Mouse (Mus musculus) embryonic facial prominence, embryonic 13.5 days (tissue): ENCODE measurements around the gene Clic6. TPM values are rescaled to one million over a fixed set of nuclear protein-coding genes. Genes with fewer than 3 reads are reported as not detected.

Source experiments
- ATAC-seq: fragments of 200-750 bp; cut with Nextera tagmentation; 2 replicates; pipeline ENCODE4 v1.8.0; 2017; ENCODE audit warnings: low read depth; ENCODE audit not compliant: insufficient number of reproducible peaks, insufficient read depth, low FRiP score, low TSS enrichment
- H3K27ac ChIP-seq: fragments of 300-500 bp; sonication (generic); 2 replicates; pipeline ENCODE4 v1.5.1; 2015; ENCODE audit warnings: moderate library complexity, mild to moderate bottlenecking, inconsistent platforms
- H3K27me3 ChIP-seq: fragments of 300-500 bp; sonication (generic); 2 replicates; pipeline ENCODE4 v1.6.1; 2015; ENCODE audit warnings: mild to moderate bottlenecking, inconsistent platforms
- H3K36me3 ChIP-seq: fragments of 300-500 bp; sonication (generic); 2 replicates; pipeline ENCODE4 v1.6.1; 2015; ENCODE audit warnings: mild to moderate bottlenecking, inconsistent platforms
- H3K4me1 ChIP-seq: fragments of 300-500 bp; sonication (generic); 2 replicates; pipeline ENCODE4 v1.6.1; 2015; ENCODE audit warnings: inconsistent platforms
- H3K4me2 ChIP-seq: fragments of 300-500 bp; sonication (generic); 2 replicates; pipeline ENCODE4 v1.6.1; 2015; ENCODE audit warnings: moderate library complexity, mild to moderate bottlenecking, inconsistent platforms
- H3K4me3 ChIP-seq: fragments of 300-500 bp; sonication (generic); 2 replicates; pipeline ENCODE4 v1.5.1; 2015; ENCODE audit warnings: mild to moderate bottlenecking, inconsistent platforms
- H3K9ac ChIP-seq: fragments of 300-500 bp; sonication (generic); 2 replicates; pipeline ENCODE4 v1.6.1; 2015; ENCODE audit warnings: mild to moderate bottlenecking, inconsistent platforms
- H3K9me3 ChIP-seq: fragments of 300-500 bp; sonication (generic); 2 replicates; pipeline ENCODE4 v1.6.1; 2016; ENCODE audit warnings: inconsistent platforms
- WGBS: fragments of 180-500 bp; shearing (Covaris S2); methylation state at CpG from one replicate; pipeline ENCODE4 v1.1.7; 2015; ENCODE audit warnings: mixed read lengths; 5-methylcytosine and 5-hydroxymethylcytosine counted together
- polyA plus RNA-seq: library from polyadenylated mRNA; unstranded; fragments of >200 nt; fragmentation: Nextera tagmentation; extraction: Ambion mirVana; gene quantifications from 2 replicates; pipeline ENCODE4 v1.2.1, GENCODE M21; 2015

The Clic6 gene
- polyA plus RNA-seq, 1 experiment from 2014 or later: 3.0 TPM

DNA sequence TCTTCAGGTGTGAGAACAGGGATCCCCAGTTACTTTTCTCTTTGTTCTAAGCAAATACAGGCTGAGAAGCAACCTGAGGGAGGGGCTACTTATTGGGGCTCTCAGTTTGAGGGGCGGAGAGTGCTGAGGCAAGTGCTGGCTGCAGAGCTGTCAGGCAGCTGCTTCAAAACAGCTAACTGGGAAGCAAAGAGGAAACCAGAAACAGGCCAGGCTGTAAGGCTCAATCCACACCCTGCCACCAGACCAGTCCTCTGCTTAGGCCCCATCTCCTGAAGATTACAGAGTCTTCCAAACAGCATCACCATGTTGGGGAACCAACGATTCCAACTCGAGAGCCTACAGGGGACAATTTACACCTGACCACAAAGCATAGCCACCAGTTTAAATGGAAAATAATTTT lies 12.6 kb upstream of the Clic6 start:
- WGBS: 76% methylated on average over 3 of the region's 3 CpGs
- no peaks in the 10 kb centered on the region for H3K9me3 ChIP-seq
- peaks cover 4% of the 10 kb centered on the region; the same call in 1 of the 2 replicates for H3K27me3 ChIP-seq
- no peak overlapping the region for H3K27ac ChIP-seq
- H3K9ac ChIP-seq: no peak overlapping the region
- H3K4me1 ChIP-seq: peaks cover 2% of the 10 kb centered on the region; the same call in 1 of the 2 replicates
- no peak overlapping the region for H3K4me3 ChIP-seq
- ATAC-seq: no peak
- H3K4me2 ChIP-seq: no peak overlapping the region
- no peaks in the 10 kb centered on the region for H3K36me3 ChIP-seq

- no peak overlapping the region for H3K9ac ChIP-seq
- H3K4me1 ChIP-seq: peaks cover 7% of the 10 kb centered on the region
- no peak overlapping the region for H3K4me2 ChIP-seq
- H3K36me3 ChIP-seq: no peaks in the 10 kb centered on the region
- no peaks in the 10 kb centered on the region for H3K9me3 ChIP-seq
- H3K27ac ChIP-seq: no peak overlapping the region
- WGBS: 56% methylated on average over 25 of the region's 25 CpGs
- H3K27me3 ChIP-seq: peaks cover 21% of the 10 kb centered on the region
- ATAC-seq: no peak
- H3K4me3 ChIP-seq: no peak overlapping the region
Measured at GRCm38 (mm10) chr16:92475093-92475860, 10.3 kb upstream of the Clic6 start.

DNA sequence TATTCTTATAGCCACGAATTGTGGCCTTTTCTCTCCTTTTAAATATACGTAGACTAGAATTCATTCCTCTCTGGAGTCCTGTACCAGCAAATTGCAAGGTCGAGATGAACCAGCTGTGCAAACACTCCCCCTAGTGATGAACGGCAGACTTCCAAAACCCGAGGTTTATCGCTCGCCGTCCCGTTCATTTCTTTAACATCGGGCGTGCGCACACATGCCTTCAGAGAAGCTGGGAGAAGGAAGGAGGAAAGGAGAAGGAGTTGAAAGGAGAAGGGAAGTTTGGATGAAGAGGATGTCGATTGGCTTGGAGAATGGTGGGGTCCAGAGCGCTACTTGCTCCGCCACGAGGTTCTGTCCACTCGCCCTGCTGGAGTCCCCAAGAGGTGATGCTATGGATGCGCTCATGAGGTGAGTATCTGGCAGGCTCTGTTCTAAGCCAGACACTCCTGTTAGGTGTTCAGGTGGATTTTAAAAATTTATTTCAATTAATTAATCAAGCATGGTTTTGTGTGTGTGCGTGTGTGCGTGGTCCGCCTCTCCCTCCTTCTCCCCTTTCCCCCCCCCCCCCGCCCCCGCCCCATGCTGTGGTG lies 6.9 kb upstream of the Clic6 start:
- ATAC-seq: no peak
- H3K4me3 ChIP-seq: peak overlapping the region; percentile 26
- H3K27me3 ChIP-seq: peaks cover 30% of the 10 kb centered on the region
- no peak overlapping the region for H3K27ac ChIP-seq
- H3K9ac ChIP-seq: peak overlapping the region; percentile 27; the same call in 1 of the 2 replicates
- WGBS: 15% methylated on average over 21 of the region's 23 CpGs
- H3K36me3 ChIP-seq: no peaks in the 10 kb centered on the region
- no peaks in the 10 kb centered on the region for H3K9me3 ChIP-seq
- peaks cover 7% of the 10 kb centered on the region for H3K4me1 ChIP-seq
- H3K4me2 ChIP-seq: peak overlapping the region; percentile 58

DNA sequence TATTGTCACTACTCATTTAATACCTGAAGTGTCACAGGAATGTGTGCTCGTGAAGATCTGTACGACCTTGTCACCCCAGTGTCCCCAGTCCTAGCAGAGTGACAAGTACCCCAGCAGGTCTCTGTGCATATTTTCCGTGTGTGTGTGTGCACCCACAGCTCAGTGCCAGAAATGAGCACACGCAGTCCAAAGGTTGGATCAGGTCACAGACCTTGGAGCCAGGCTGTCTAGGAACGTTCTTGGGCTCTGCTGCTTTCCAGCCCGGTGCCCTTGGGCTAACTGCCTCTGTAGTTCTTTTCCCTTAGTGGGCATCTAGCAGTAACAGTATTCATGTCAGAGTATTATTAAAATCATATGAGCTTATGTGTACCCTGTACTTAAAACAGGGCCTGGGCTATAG lies 1.6 kb downstream of the Clic6 start:
- WGBS: 76% methylated on average over 6 of the region's 6 CpGs
- ATAC-seq: no peak
- H3K36me3 ChIP-seq: no peaks in the 10 kb centered on the region
- H3K4me3 ChIP-seq: no peak overlapping the region
- no peak overlapping the region for H3K9ac ChIP-seq
- H3K4me1 ChIP-seq: no peaks in the 10 kb centered on the region
- H3K27me3 ChIP-seq: peaks cover 4% of the 10 kb centered on the region; the same call in 1 of the 2 replicates
- no peak overlapping the region for H3K27ac ChIP-seq
- H3K9me3 ChIP-seq: no peaks in the 10 kb centered on the region
- no peak overlapping the region for H3K4me2 ChIP-seq

GRCm38 (mm10) chr16:92487489-92487888 lies 2.0 kb downstream of the Clic6 start:
- Histone ChIP-seq H3K4me3 (no peak overlapping the region), H3K4me1 (no peaks in the 10 kb centered on the region)
- ATAC-seq: no peak

DNA sequence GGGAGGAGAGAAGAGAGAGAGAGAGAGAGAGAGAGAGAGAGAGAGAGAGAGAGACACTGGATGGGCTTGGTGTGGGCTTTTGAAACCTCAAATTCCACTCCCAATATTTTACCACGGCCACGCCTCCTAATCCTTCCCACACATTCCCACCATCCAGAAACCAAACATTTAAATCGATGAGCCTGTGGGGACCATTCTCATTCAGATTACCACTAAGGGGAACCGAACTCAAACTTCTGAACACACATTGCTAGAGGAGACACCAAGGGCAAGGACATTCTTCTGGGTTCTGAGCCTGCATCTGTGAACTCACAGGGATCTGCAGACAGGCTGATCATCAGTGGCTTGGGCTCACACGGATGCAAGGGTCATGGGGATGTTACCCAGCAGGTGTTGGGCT lies 2.9 kb downstream of the Clic6 start:
- no peaks in the 10 kb centered on the region for H3K36me3 ChIP-seq
- no peak overlapping the region for H3K4me3 ChIP-seq
- H3K9ac ChIP-seq: no peak overlapping the region
- no peaks in the 10 kb centered on the region for H3K4me1 ChIP-seq
- 90% methylated on average over 5 of the region's 5 CpGs for WGBS
- H3K4me2 ChIP-seq: no peak overlapping the region
- H3K27me3 ChIP-seq: peaks cover 8% of the 10 kb centered on the region; the same call in 1 of the 2 replicates
- no peaks in the 10 kb centered on the region for H3K9me3 ChIP-seq
- no peak overlapping the region for H3K27ac ChIP-seq
- no peak for ATAC-seq

More at GRCm38 (mm10) chr16:92487489-92487888, 2.0 kb downstream of the Clic6 start:
- no peaks in the 10 kb centered on the region for H3K36me3 ChIP-seq
- H3K27ac ChIP-seq: no peak overlapping the region
- H3K9me3 ChIP-seq: no peaks in the 10 kb centered on the region
- 56% methylated on average over 4 of the region's 4 CpGs for WGBS
- H3K9ac ChIP-seq: no peak overlapping the region
- H3K4me2 ChIP-seq: no peak overlapping the region
- peaks cover 7% of the 10 kb centered on the region; the same call in 1 of the 2 replicates for H3K27me3 ChIP-seq

- Histone ChIP-seq H3K27me3 (0 out of 2 replicates have a peak, but pooled peaks cover 5% of the 10 kb centered on the region), H3K4me3 (no peak overlapping the region), H3K9ac (no peak overlapping the region), H3K9me3 (no peaks in the 10 kb centered on the region), H3K4me2 (no peak overlapping the region), H3K4me1 (no peaks in the 10 kb centered on the region), H3K27ac (peak overlapping the region; percentile 57; the same call in 1 of the 2 replicates), H3K36me3 (no peaks in the 10 kb centered on the region)
- no peak for ATAC-seq
- 71% methylated on average over 9 of the region's 9 CpGs for whole genome bisulfite sequencing
Measured at GRCm38 (mm10) chr16:92489356-92489755, 3.8 kb downstream of the Clic6 start.

- H3K36me3 ChIP-seq: no peaks in the 10 kb centered on the region
- ATAC-seq: no peak
- H3K9me3 ChIP-seq: no peaks in the 10 kb centered on the region
- H3K27ac ChIP-seq: no peak overlapping the region
- 6% methylated on average over 26 of the region's 26 CpGs for WGBS
- H3K9ac ChIP-seq: peak overlapping the region; percentile 67
- H3K4me3 ChIP-seq: peak overlapping the region; percentile 55
- peaks cover 20% of the 10 kb centered on the region for H3K4me1 ChIP-seq
- peak overlapping the region; percentile 97 for H3K4me2 ChIP-seq
- peaks cover 58% of the 10 kb centered on the region for H3K27me3 ChIP-seq
Measured at GRCm38 (mm10) chr16:92497851-92498588, 12.5 kb downstream of the Clic6 start.

- Histone ChIP-seq H3K9ac (peak overlapping the region; percentile 67), H3K4me1 (peaks cover 20% of the 10 kb centered on the region), H3K27me3 (peaks cover 58% of the 10 kb centered on the region), H3K4me2 (peak overlapping the region; percentile 97), H3K36me3 (no peaks in the 10 kb centered on the region), H3K4me3 (peak overlapping the region; percentile 55), H3K9me3 (no peaks in the 10 kb centered on the region), H3K27ac (no peak overlapping the region)
- ATAC-seq: peak; percentile 34
- WGBS: under 1% methylated on average over 34 of the region's 34 CpGs
Measured at GRCm38 (mm10) chr16:92498589-92498981, 13.0 kb downstream of the Clic6 start.

DNA sequence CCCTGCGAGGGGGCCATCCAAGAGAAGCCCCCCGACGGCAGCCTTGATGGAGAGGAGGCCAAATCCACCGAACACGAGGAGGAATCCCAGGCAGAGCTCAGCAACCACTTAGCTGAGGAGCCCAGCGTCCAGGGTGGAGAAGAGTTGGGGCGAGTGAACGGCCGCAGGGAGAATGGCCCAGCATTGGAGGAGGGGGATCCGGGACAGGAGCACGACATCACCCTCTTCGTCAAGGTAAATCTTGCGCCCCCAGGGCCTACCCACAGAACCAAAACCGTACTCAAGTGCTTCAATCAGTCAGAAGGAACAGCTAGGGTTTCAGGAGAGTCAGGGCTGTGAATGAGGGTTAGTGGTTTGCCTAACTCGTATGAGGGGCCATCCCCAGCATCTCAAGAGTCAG lies 13.8 kb downstream of the Clic6 start:
- H3K9ac ChIP-seq: peak overlapping the region; percentile 67
- no peaks in the 10 kb centered on the region for H3K36me3 ChIP-seq
- ATAC-seq: no peak
- no peaks in the 10 kb centered on the region for H3K9me3 ChIP-seq
- H3K4me2 ChIP-seq: peak overlapping the region; percentile 97
- peaks cover 20% of the 10 kb centered on the region for H3K4me1 ChIP-seq
- no peak overlapping the region for H3K27ac ChIP-seq
- peak overlapping the region; percentile 55 for H3K4me3 ChIP-seq
- peaks cover 58% of the 10 kb centered on the region for H3K27me3 ChIP-seq
- WGBS: 11% methylated on average over 15 of the region's 15 CpGs

DNA sequence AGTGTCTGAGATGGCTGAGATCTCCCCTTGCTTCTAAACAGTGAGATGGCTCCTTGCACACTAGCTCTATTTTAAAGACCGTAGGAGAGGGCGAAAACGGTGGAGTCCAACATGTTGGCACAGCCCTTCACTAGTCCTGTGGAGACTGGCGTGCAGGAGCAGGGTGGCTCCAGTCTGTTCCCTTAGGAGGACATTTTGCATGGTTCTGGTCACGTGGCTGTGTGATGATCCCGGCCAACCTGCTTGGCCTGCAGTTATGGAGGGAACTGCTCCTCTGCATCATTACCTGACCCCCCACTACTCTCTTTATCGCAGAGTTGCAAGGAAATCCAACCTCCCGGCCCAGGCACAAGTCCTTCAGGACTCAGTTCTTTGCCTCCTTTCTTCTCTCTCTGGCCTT lies 15.0 kb downstream of the Clic6 start:
- Histone ChIP-seq H3K9me3 (no peaks in the 10 kb centered on the region), H3K36me3 (no peaks in the 10 kb centered on the region), H3K4me2 (0 out of 2 replicates have a peak overlapping the region, but pooled peaks have one; percentile 9), H3K4me3 (no peak overlapping the region), H3K27ac (no peak overlapping the region), H3K4me1 (peaks cover 20% of the 10 kb centered on the region), H3K27me3 (peaks cover 63% of the 10 kb centered on the region), H3K9ac (no peak overlapping the region)
- WGBS: 74% methylated on average over 8 of the region's 8 CpGs
- ATAC-seq: no peak
